Mouse (Mus musculus) macrophage (primary cell): ENCODE data around the gene Mia. TPM values are rescaled to one million over a fixed set of nuclear protein-coding genes. Genes with fewer than 3 reads are reported as not detected.
A peak's percentile ranks its signal among the peaks of the same experiment; 100 is the strongest.

Experiments
- H3K27ac ChIP-seq: fragments of 350-480 bp; formaldehyde crosslinking; 2 replicates; pipeline ENCODE4 v1.9.0; 2021
- H3K36me3 ChIP-seq: fragments of 350-480 bp; formaldehyde crosslinking; 2 replicates; pipeline ENCODE4 v1.9.0; 2021; ENCODE audit errors: inconsistent target
- H3K4me3 ChIP-seq: fragments of 350-480 bp; formaldehyde crosslinking; 2 replicates; pipeline ENCODE4 v1.9.0; 2021; ENCODE audit errors: inconsistent target
- H3K79me2 ChIP-seq: fragments of 350-480 bp; formaldehyde crosslinking; 2 replicates; pipeline ENCODE4 v1.9.0; 2021; ENCODE audit errors: inconsistent target
- WGBS: methylation state at CpG from one replicate; pipeline ENCODE4 v1.1.7; 2026; ENCODE audit warnings: inconsistent platforms; ENCODE audit not compliant: missing documents; 5-methylcytosine and 5-hydroxymethylcytosine counted together
- polyA plus RNA-seq: library from polyadenylated mRNA; stranded (reverse); fragments of 250-400 nt; gene quantifications from 3 replicates; pipeline ENCODE4 v1.2.4, GENCODE M21; 2018; ENCODE audit warnings: inconsistent platforms
- total RNA-seq, 78 experiments: library from RNA; depleted of rRNA; stranded (reverse); fragments of 250-400 nt; gene quantifications; 1 replicate in 9 of 78; 2 replicates in 24 of 78; 3 replicates in 43 of 78; 4 replicates in 2 of 78; pipeline ENCODE4 v1.2.4; 2018; ENCODE audit warnings: inconsistent platforms in 56 of 78

Gene Mia
- 1 to 10 TPM in 19 of 26 experiments, not detected in 7; 1.0 to 6.1 (median 2.6) TPM for total RNA-seq (2018; cell fraction: chromatin; rRNA removed)
- total RNA-seq (2018; cell fraction: cytosol; rRNA removed), result under 1 TPM in 3 of 26 experiments, not detected in 23; 0.17 to 0.48 (median 0.44) TPM
- 1 to 10 TPM in 15 of 26 experiments, under 1 TPM in 3, not detected in 8; 0.54 to 4.2 (median 1.9) TPM for total RNA-seq (2018; cell fraction: nucleus; rRNA removed)
- not detected in 3 replicates for polyA plus RNA-seq

GRCm38 (mm10) chr7:27180837-27181695 is at the start of gene Mia, which contains the start of gene Gm21983:
Gene Mia, minus strand, starts transcription at chr7:27181157.
Gene Gm21983, minus strand, starts transcription at chr7:27181086.
- H3K79me2 ChIP-seq, result peaks cover 18% of the 10 kb centered on the region; the same call in 1 of the 2 replicates
- no peak within 1 kb of the TSS for H3K4me3 ChIP-seq
- peaks cover 12% of the 10 kb centered on the region; the same call in 1 of the 2 replicates for H3K36me3 ChIP-seq
- WGBS, result 89% methylated on average over 14 of the region's 14 CpGs
- no peak within 1 kb of the TSS for H3K27ac ChIP-seq

DNA sequence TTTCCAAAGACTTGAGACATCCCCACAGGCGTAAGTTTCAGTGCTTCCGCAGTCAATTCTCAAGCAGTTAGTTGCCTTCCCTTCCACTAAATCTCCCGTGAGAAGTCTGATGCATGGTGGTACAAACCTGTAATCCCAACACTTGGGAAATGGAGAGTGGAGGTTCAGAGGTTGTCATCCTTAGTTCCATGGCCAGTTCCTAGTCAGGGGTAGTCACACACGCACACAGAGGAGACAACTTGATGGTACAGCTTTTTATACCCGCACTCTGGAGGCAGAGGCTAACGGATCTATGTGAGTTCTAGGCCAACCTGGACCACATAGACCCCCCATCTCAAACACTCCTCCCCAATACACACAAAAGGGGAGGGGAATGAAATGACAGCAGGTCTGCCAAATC is 47.9 kb upstream of the Mia start:
- WGBS, result 14% methylated on average over 6 of the region's 6 CpGs
- Histone ChIP-seq H3K36me3 (no peaks in the 10 kb centered on the region), H3K79me2 (peaks cover 48% of the 10 kb centered on the region), H3K4me3 (peak overlapping the region; percentile 47), H3K27ac (peak overlapping the region; percentile 68)

DNA sequence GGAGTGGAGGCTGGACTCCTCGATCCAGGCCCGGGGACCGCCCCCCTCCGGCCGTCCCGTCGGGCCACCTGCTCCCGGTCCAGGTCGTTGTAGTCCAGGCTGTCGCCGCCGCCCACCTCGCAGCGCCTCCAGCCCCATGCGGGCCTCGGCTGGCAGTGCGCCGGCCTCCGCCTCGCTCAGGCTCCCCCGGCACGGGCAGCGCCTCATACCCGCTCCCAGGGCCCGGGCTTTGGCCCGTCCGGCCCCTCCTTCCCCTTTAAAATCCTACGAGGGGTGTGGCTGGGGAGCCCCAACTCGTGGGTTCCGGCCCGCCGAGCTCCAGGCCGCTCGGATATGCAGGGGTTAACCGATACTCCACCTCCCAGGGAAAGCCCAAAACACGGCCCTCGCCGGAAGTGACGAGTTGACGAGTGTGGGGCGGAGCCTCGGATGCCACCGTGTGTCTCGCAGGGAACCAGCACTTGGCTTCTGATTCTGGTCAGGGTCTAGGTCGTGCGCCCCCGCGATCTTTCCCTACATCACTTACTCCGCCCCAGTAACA is 47.4 kb upstream of the Mia start, which contains the start of gene Itpkc:
Itpkc (minus strand) TSS at position 381 of the 541 bp plus-strand sequence.
- Histone ChIP-seq H3K36me3 (no peaks in the 10 kb centered on the region), H3K79me2 (peaks cover 48% of the 10 kb centered on the region), H3K27ac (peak within 1 kb of the TSS; percentile 68), H3K4me3 (peak within 1 kb of the TSS; percentile 63)
- 0% methylated on average over 35 of the region's 49 CpGs for WGBS

- Histone ChIP-seq H3K79me2 (peaks cover 49% of the 10 kb centered on the region), H3K36me3 (no peaks in the 10 kb centered on the region), H3K4me3 (peak overlapping the region; percentile 63), H3K27ac (peak overlapping the region; percentile 21; the same call in 1 of the 2 replicates)
- WGBS, result 23% methylated on average over 10 of the region's 10 CpGs
These were observed 46.7 kb upstream of the Mia start for GRCm38 (mm10) chr7:27227676-27228075.

DNA sequence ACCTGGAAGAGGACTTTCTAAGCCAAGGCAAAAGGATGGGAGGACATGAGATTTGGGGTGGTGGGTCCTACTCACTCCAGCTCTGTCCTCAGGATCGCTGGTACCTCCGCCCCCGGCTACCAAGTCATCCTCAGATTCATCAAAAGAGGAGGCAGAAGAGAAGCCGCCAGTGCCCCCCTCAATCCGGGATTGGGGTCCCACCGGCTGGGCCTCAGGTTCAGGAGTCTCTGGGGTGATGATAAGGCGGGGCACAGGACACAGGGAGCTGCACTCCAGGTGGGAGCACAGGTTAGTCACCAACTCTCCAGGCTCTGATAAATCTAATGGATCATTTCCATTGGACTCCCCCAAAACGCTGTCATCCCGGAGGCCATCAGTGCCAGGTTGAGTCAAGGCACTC is 46.3 kb upstream of the Mia start:
- Histone ChIP-seq H3K79me2 (peaks cover 52% of the 10 kb centered on the region), H3K27ac (no peak overlapping the region), H3K36me3 (no peaks in the 10 kb centered on the region), H3K4me3 (peak overlapping the region; percentile 63)
- WGBS, result 75% methylated on average over 9 of the region's 9 CpGs

- Histone ChIP-seq H3K79me2 (peaks cover 61% of the 10 kb centered on the region), H3K36me3 (peaks cover under 1% of the 10 kb centered on the region; the same call in 1 of the 2 replicates), H3K4me3 (no peak overlapping the region), H3K27ac (no peak overlapping the region)
- 96% methylated on average over 11 of the region's 11 CpGs for WGBS
These were observed 44.1 kb upstream of the Mia start for GRCm38 (mm10) chr7:27224877-27225575.

DNA sequence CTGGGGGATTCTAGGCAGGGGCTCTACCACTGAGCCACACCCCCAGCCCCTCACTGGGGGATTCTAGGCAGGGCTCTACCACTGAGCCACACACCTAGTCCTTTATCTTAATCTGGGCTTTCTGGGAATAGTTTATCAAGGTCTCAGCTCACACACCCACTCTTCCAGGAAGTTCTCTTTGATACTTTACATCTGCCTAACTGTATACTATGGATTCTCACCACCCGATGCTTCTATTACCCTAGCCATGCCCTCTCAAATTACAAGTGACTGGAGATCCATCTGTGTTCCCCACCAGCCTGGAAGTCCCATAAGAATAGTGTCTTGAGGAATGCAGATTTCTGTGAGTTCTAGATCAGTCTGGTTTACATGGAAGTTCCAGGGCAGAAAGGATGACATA is 41.6 kb upstream of the Mia start:
- WGBS, result 100% methylated on average over 1 of the region's 1 CpGs
- peaks cover 56% of the 10 kb centered on the region for H3K79me2 ChIP-seq
- no peak overlapping the region for H3K27ac ChIP-seq
- H3K36me3 ChIP-seq, result peaks cover 19% of the 10 kb centered on the region; the same call in 1 of the 2 replicates
- H3K4me3 ChIP-seq, result no peak overlapping the region

DNA sequence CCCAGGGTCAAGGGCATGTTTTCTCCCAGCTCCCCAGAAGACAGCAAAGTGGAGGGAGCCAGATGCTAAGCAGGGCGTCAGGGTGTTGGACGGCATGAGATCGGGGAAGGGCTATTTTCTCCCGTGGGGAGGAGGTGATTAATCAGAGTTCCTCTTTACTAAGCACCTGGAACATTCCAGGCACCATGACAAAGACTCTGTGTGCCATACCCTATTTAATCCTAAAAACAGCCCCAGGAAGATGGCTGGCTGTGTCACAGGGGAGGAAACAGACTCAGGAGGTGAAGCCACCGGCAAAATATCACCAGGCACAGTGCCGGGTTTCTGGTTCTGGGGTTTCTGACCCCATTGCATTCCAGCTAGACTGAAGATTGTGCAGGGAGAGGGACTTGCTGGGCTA is 41.0 kb upstream of the Mia start:
- Histone ChIP-seq H3K36me3 (peaks cover 22% of the 10 kb centered on the region), H3K79me2 (peaks cover 50% of the 10 kb centered on the region), H3K4me3 (no peak overlapping the region), H3K27ac (no peak overlapping the region)
- WGBS, result 82% methylated on average over 6 of the region's 6 CpGs

- H3K4me3 ChIP-seq, result no peak overlapping the region
- WGBS, result 96% methylated on average over 11 of the region's 11 CpGs
These were observed 39.0 kb upstream of the Mia start for GRCm38 (mm10) chr7:27219937-27220336.

GRCm38 (mm10) chr7:27218586-27218985 is 37.6 kb upstream of the Mia start:
- 88% methylated on average over 7 of the region's 7 CpGs for WGBS
- Histone ChIP-seq H3K4me3 (no peak overlapping the region), H3K27ac (no peak overlapping the region), H3K79me2 (peaks cover 18% of the 10 kb centered on the region; the same call in 1 of the 2 replicates), H3K36me3 (peaks cover 38% of the 10 kb centered on the region)

More at GRCm38 (mm10) chr7:27219937-27220336, 39.0 kb upstream of the Mia start:
- Histone ChIP-seq H3K36me3 (peaks cover 29% of the 10 kb centered on the region), H3K27ac (no peak overlapping the region), H3K79me2 (peaks cover 30% of the 10 kb centered on the region; the same call in 1 of the 2 replicates)

DNA sequence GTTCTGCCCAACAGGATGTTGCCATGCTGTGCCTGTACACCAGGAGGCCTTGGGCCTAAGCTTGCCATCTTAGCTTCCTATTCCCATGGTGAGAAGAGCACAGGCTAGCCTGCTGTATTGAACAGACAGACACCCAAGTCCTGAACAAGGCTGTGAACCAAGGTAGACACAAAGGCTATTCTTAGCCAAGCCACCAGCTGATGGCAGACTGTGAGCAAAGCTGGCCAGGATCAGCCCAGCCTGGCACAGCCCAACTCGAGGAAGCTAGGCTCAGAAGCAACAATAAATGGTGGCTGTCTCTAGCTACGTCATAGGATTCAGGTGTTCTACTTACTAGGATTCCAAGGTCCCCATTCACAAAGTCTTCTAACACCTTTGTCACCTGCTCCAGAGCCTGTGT is 31.7 kb upstream of the Mia start:
- 94% methylated on average over 2 of the region's 2 CpGs for WGBS
- H3K4me3 ChIP-seq, result no peak overlapping the region
- no peak overlapping the region for H3K27ac ChIP-seq
- H3K36me3 ChIP-seq, result peaks cover 52% of the 10 kb centered on the region
- H3K79me2 ChIP-seq, result no peaks in the 10 kb centered on the region

DNA sequence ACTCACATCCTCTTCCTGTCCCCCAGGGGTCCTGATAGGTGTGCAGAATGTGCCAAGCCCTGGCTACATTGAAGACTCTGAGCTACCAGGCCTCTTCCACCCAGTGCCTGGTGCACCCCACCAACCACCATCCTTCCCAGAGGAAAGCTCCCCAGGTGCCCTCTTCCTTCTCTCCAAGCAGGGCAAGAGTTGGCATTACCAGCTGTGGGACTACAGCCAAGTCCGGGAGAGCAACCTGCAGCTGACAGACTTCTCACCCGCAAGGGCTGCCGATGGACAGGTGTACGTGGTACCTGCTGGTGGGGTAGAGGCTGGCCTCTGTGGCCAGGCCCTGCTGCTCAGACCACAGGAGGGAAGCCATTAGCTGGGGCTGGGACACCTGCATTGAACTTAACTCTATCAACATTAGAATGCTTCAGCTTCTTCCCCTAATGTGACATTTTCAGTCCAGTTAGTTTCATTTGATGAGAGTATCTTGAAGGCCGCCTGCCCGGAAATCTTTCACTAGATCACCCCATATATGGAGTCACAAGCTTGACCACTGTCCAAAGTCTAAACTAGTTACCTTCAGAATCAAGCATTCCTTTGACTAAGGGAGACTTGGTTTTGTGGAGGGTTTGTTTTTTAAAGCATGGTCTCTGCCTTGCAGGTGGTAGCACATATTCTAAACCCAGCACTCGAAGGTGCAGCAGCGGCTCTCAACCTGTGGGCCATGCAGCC is 22.9 kb upstream of the Mia start:
- Histone ChIP-seq H3K27ac (no peak overlapping the region), H3K4me3 (no peak overlapping the region), H3K79me2 (no peaks in the 10 kb centered on the region), H3K36me3 (peaks cover 26% of the 10 kb centered on the region; the same call in 1 of the 2 replicates)
- 95% methylated on average over 8 of the region's 8 CpGs for WGBS

GRCm38 (mm10) chr7:27198779-27199178 is 17.8 kb upstream of the Mia start:
- 93% methylated on average over 8 of the region's 8 CpGs for WGBS
- H3K36me3 ChIP-seq, result peaks cover 13% of the 10 kb centered on the region; the same call in 1 of the 2 replicates
- H3K4me3 ChIP-seq, result no peak overlapping the region
- peak overlapping the region; percentile 96 for H3K27ac ChIP-seq
- H3K79me2 ChIP-seq, result peaks cover 19% of the 10 kb centered on the region

DNA sequence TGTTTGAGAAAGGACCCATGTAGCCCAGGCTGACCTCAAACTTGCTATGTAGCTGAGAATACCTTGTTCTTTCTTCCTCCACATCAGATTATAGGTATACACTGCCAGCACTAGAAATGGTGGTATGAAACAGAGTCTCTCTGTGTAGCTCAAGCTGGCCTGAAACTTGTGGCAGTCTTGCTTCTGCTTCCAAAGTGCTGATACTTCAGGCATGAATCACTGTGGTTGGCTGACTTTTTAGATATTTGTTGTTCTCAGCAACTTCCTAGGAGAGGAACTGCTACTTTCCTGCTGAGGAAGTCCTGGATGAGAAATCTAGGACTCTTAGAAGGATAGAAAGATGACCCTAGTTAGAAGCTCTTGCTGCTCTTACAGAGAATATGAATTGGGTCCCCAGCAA is 17.4 kb upstream of the Mia start:
- peak overlapping the region; percentile 96 for H3K27ac ChIP-seq
- peaks cover 13% of the 10 kb centered on the region for H3K36me3 ChIP-seq
- H3K4me3 ChIP-seq, result no peak overlapping the region
- H3K79me2 ChIP-seq, result peaks cover 23% of the 10 kb centered on the region
